Mouse (Mus musculus): ENCODE data around the gene Neil1. TPM values are rescaled to one million over a fixed set of nuclear protein-coding genes. Genes with fewer than 3 reads are reported as not detected.

Neil1 gene
- polyA plus RNA-seq, 1 experiment, result 12.7 TPM

- TF ChIP-seq CTCF (IDR thresholded peaks at IDR 0.05; ENCODE audit: borderline replicate concordance, extremely low read depth, insufficient read depth, insufficient read length) (no peak), POLR2A (IDR thresholded peaks at IDR 0.05; ENCODE audit: borderline replicate concordance, extremely low read depth, insufficient read depth, insufficient read length, poor library complexity, severe bottlenecking) (no peak)
- no peak for DNase-seq (ENCODE audit: low read depth)
Measured at GRCm38 (mm10) chr9:57137777-57138176, 10.3 kb downstream of the Neil1 start.

GRCm38 (mm10) chr9:57137246-57137645 is 10.9 kb downstream of the Neil1 start:
- TF ChIP-seq POLR2A (IDR thresholded peaks at IDR 0.05; ENCODE audit: borderline replicate concordance, extremely low read depth, insufficient read depth, insufficient read length, poor library complexity, severe bottlenecking), result no peak
- no peak for TF ChIP-seq CTCF (IDR thresholded peaks at IDR 0.05; ENCODE audit: borderline replicate concordance, extremely low read depth, insufficient read depth, insufficient read length)
- DNase-seq (ENCODE audit: low read depth), result no peak

- DNase-seq (ENCODE audit: low read depth), result peak; percentile 98
- peak; percentile 70; the same call in 1 of the 2 replicates for TF ChIP-seq POLR2A (IDR thresholded peaks at IDR 0.05; ENCODE audit: borderline replicate concordance, extremely low read depth, insufficient read depth, insufficient read length, poor library complexity, severe bottlenecking)
- peak; percentile 71 for TF ChIP-seq CTCF (IDR thresholded peaks at IDR 0.05; ENCODE audit: borderline replicate concordance, extremely low read depth, insufficient read depth, insufficient read length)
Measured at GRCm38 (mm10) chr9:57130577-57131433, 17.3 kb downstream of the Neil1 start, which contains the start of gene Man2c1. TSS of gene Man2c1 (plus strand) at chr9:57130690.

- no peak for DNase-seq (ENCODE audit: low read depth)
- TF ChIP-seq POLR2A (IDR thresholded peaks at IDR 0.05; ENCODE audit: borderline replicate concordance, extremely low read depth, insufficient read depth, insufficient read length, poor library complexity, severe bottlenecking) (no peak), CTCF (IDR thresholded peaks at IDR 0.05; ENCODE audit: borderline replicate concordance, extremely low read depth, insufficient read depth, insufficient read length) (no peak)
Measured at GRCm38 (mm10) chr9:57129641-57130040, 18.5 kb downstream of the Neil1 start.

- TF ChIP-seq CTCF (IDR thresholded peaks at IDR 0.05; ENCODE audit: borderline replicate concordance, extremely low read depth, insufficient read depth, insufficient read length) (no peak), POLR2A (IDR thresholded peaks at IDR 0.05; ENCODE audit: borderline replicate concordance, extremely low read depth, insufficient read depth, insufficient read length, poor library complexity, severe bottlenecking) (no peak)
- DNase-seq (ENCODE audit: low read depth), result no peak
Measured at GRCm38 (mm10) chr9:57117261-57117755, 30.8 kb downstream of the Neil1 start.

Other genes starting within 250 kb of the Neil1 start
- 3.0 and 4.0 TPM in 2 replicates for gene Snx33, start 219.9 kb downstream of the Neil1 start, polyA plus RNA-seq (2012; rRNA removed)
- 134 and 190 TPM in 2 replicates for gene Imp3, start 210.8 kb downstream of the Neil1 start, polyA plus RNA-seq (2012; rRNA removed)
- 15.2 and 17.6 TPM in 2 replicates for gene Snupn, start 197.4 kb downstream of the Neil1 start, polyA plus RNA-seq (2012; rRNA removed)
- gene Ptpn9, start 153.4 kb downstream of the Neil1 start, polyA plus RNA-seq (2012; rRNA removed), result 43.9 and 47.6 TPM in 2 replicates
- gene Sin3a, start 76.3 kb downstream of the Neil1 start, polyA plus RNA-seq (2012; rRNA removed), result 79.3 and 101 TPM in 2 replicates
- 204 and 254 TPM in 2 replicates for gene Man2c1, start 17.6 kb downstream of the Neil1 start, polyA plus RNA-seq (2012; rRNA removed)
- gene Commd4, start 10.0 kb upstream of the Neil1 start, polyA plus RNA-seq (2012; rRNA removed), result 174 and 315 TPM in 2 replicates
- not detected in 2 replicates for gene Trcg1, start 88.3 kb upstream of the Neil1 start, polyA plus RNA-seq (2012; rRNA removed)
- gene 1700017B05Rik, start 114.3 kb upstream of the Neil1 start, polyA plus RNA-seq (2012; rRNA removed), result 2.0 and 3.5 TPM in 2 replicates